Mouse (Mus musculus) embryo, embryonic 9.5 days (tissue): ENCODE data around the gene Cdhr1.

Experiments
- DNase-seq: peaks from one replicate; pipeline ENCODE4 v3.0.0-alpha.2; 2017; ENCODE audit errors: extremely low spot score

Gene Cdhr1

GRCm38 (mm10) chr14:37068516-37068915 is 29.6 kb downstream of the Cdhr1 start:
- peak; percentile 64 for DNase-seq

DNA sequence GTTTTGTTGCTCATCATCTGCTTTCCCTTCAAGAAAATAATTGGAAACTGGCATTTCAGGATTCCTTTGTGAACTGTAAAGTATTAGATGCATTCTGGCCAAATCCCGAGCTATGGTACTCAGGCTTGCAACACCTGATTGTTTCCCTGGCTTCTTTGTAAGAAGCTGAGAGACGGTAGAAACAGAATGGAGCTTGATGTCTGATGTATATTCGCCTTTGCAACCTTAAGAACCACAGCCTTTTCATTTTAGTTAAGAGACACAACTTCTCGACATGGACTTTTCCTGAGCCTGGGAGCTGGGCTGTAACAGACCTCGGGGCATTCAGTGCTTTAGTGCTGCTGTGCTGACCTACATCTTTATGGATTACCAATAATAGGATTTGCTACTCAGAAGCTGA is 30.5 kb downstream of the Cdhr1 start, which contains the start of gene Lrit2:
Gene Lrit2 (plus strand): TSS at position 301 of the 400 bp plus-strand sequence.
- no peak for DNase-seq

- no peak for DNase-seq
These were observed 31.5 kb downstream of the Cdhr1 start for GRCm38 (mm10) chr14:37066636-37067035.

DNA sequence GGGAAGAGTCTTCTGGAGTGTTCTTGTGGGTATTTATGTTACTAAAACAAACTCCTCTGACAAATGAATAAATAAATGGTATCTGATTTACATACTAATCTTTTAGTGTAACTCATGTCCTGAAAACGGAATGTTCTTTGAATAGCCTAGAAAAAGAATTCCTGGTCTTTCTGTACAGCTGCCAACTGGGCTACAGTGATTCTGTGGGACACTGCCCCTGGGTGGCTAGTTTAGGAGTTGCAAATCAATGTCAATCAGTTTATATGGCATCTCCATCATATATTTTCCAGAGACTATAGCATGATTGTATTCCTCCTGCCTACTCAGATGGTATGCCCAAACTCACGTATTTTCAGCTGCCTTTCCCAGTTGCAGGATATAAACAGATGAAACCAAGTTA is 33.3 kb downstream of the Cdhr1 start:
- no peak for DNase-seq

DNA sequence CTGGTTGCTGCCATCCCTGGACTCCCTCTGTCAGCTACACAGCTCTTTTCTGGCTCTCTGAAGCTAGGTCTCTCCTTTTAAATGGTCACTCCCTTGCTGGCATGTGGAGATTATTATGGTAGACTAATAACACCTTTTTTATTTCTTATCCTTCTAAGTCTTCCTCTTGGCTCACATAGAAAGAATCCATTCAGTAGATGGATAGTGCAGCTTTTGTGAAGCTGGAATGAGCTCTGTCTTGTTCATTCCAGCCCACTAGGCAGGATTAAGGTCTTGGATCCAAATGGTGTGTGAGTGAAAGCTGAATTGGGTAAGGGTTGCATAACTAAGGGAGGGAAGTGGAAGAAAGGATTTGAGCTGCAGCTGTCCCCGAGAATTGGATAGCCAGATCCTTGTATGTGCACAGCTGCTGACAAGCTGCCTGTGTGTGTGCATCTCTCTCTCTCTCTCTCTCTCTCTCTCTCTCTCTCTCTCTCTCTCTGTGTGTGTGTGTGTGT is 49.2 kb downstream of the Cdhr1 start, which contains the start of gene Rgr:
Gene Rgr (minus strand): TSS at position 51 of the 497 bp plus-strand sequence.
- no peak for DNase-seq

- no peak for DNase-seq
These were observed 63.7 kb downstream of the Cdhr1 start for GRCm38 (mm10) chr14:37034432-37034831.

DNA sequence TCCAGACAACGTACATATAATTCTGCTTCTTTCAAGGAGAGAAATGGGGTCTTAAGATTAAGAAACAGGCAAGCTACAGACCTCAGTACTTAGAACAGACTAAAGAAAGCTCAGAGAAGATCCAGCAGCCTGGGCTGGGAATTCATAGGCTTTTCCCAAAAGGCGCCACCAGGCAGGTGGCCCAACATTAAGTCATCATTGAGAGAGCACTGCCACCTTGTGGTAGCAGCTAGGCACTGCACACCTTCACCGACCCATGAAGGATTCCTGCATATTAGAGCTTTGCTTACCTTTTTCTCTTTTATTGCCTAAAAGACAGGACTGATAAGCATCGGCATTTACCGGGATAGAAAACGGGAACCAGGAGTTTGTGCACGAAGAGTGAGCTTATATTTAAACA is 64.9 kb downstream of the Cdhr1 start:
- DNase-seq: peak; percentile 57

DNA sequence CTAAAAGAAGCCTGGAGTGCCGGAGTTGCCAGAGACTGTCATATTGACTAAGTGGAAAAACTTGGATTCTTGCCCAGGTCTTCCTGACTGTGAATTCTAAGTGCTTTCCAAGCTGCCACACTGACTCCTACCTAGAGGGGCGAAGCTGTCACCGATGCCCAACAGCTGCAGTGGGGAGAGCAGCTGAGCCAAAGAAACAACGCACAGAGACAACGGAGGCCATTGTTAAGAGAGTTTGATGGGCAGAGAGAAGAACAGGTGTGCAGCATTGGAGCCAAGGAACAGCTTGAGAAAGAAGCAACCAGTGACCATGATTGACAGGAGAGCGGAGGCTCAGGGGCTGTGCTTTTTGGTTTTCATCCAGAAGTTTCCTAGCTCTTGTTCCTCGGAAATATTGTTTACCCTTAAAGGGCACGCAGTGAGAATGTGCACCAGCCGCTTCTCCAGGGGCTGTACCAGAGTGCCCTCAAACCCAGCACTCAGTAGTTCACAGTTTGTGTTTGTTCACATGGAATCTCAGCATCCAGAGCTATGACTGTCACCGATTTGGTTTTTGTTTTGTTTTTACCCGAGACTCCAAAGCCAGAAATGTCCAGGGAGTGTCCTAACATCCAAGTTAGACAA is 65.6 kb downstream of the Cdhr1 start:
- no peak for DNase-seq

DNA sequence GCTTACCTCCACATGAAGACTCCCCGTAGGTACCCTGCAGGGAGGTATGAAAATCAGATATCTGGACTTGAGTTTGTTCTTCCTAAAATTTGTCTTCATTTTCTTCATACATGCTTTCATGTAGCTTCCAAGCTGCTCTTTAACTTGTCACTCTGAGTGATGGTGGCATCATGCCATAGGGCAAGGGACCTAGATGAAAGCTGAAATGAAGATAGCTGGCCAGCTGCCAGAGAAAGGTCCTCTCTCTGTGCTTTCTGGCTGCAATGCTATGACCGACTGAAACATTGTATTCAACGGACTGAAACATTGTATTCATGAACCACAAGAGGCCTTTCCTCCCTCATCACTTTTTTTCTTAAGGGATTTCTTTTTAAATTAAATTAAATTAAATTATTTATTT is 69.6 kb downstream of the Cdhr1 start:
- DNase-seq: no peak

DNA sequence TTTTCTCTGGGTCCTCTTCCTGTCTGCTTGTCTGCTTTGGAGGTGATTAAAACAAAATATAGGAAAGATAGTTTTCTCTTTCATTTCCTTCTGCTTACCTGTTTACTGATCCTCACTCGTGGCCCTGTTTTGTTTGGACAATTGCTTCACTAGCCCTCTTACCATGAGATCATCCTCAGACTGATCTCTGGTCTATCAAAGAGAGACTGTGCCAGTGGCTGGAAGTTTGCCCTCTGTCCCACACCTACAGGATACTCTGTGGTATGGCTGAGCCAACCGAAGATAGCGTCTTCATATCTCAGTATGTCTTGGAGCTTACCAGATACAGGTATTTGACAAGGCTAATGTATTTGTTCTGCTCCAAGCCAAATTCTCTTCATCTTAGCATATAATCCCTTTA is 70.2 kb downstream of the Cdhr1 start:
- no peak for DNase-seq
